8 mouse cellular contexts compared by ENCODE assay signal in the genomic region with DNA sequence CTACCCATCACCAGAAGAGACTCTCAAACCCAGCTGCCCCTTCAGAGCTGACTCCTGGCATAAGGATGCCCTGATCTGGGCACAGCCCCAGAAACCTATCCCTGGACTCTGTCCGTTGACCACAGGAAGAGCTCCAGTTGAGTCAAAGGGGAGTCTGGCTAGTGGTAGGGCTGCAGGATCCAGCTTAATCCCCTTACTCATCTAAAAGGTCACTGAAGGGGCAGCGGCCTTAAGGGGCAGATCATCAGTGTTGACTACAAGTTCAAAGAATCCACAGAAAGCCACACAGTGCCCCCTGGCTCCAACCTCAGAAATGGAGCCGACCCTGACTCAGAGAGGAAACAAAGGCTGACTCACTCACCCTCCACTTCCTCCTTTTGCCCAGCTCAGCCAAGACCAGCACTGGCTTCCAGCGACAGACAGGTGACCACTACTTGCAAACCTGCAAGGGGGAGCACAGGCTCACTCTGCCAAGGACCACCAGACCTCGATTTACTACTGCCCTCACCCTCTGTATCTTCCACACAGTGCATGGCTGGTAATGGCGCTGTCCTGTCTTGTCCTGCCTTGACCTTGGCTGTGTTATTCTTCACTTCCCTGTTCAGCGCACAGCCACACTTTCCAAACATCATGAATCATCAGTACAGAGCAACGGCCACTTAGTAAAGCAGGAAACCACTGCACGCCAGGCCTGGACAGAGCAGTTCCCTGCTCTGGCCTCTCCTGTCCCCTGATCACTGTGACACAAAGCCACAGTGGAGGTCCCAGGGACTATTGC.
A peak's percentile ranks its signal among the peaks of the same experiment; 100 is the strongest.
DNase-seq lines count a peak whose midpoint lies in the region; ATAC-seq and TF ChIP-seq lines count a peak whose summit lies in the region.

No protein-coding gene starts in this region.

- ATAC-seq in frontal cortex, adult (ENCODE audit: low TSS enrichment): peak; percentile 41; the same call in 1 of the 2 replicates
- ATAC-seq in heart, embryonic 11.5 days (replicated peaks; ENCODE audit: insufficient number of reproducible peaks, low FRiP score, low TSS enrichment): peak; percentile 29; the same call in 1 of the 2 replicates
- peak; percentile 65 for ATAC-seq in kidney, embryonic 15.5 days (replicated peaks; ENCODE audit: low FRiP score)

- H3K4me3 ChIP-seq in bone marrow macrophage, adult 2 months (ENCODE audit: insufficient read depth, low read length): peak overlapping the region; percentile 34
- H3K4me3 ChIP-seq in heart, embryonic 11.5 days (ENCODE audit: low read depth, low read length): no peak overlapping the region
- no peak overlapping the region for H3K4me3 ChIP-seq in kidney, embryonic 15.5 days (replicated peaks)
- no peak overlapping the region for H3K4me3 ChIP-seq in thymus, adult 2 months (ENCODE audit: control insufficient read depth, insufficient read depth, low read length)

- TF ChIP-seq POLR2A in bone marrow macrophage, adult 2 months (IDR thresholded peaks at IDR 0.05; ENCODE audit: borderline replicate concordance, low read depth, low read length): no peak
- TF ChIP-seq POLR2A in thymus, adult 2 months (IDR thresholded peaks at IDR 0.05; ENCODE audit: control insufficient read depth, extremely low read depth, insufficient read depth, low read length, poor library complexity): no peak

- DNase-seq in frontal cortex, postnatal 14 days (ENCODE audit: low spot score in 2 of 2): no peak
- DNase-seq in lung, postnatal 4 days: peak; percentile 77 to 80
- DNase-seq in thymus, adult 2 months: peak; percentile 63
- DNase-seq in left cerebral cortex, adult 8-10 months (ENCODE audit: low spot score in 2 of 2): no peak

- H3K9me3 ChIP-seq in heart, embryonic 11.5 days (replicated peaks; ENCODE audit: control insufficient read depth, low read length): no peaks in the 10 kb centered on the region
- H3K9me3 ChIP-seq in kidney, embryonic 15.5 days (replicated peaks): no peaks in the 10 kb centered on the region

- H3K27ac ChIP-seq in bone marrow macrophage, adult 2 months (ENCODE audit: insufficient read depth, low read depth, low read length): peak overlapping the region; percentile 95
- H3K27ac ChIP-seq in heart, embryonic 11.5 days (ENCODE audit: low read depth, low read length): peak overlapping the region; percentile 86
- H3K27ac ChIP-seq in kidney, embryonic 15.5 days: peak overlapping the region; percentile 90
- peak overlapping the region; percentile 99 for H3K27ac ChIP-seq in thymus, adult 2 months (ENCODE audit: control insufficient read depth, insufficient read depth, low read length)

- H3K27me3 ChIP-seq in heart, embryonic 11.5 days (ENCODE audit: control insufficient read depth, insufficient read depth, low read length): no peaks in the 10 kb centered on the region
- no peaks in the 10 kb centered on the region for H3K27me3 ChIP-seq in kidney, embryonic 15.5 days
- no peaks in the 10 kb centered on the region for H3K27me3 ChIP-seq in thymus, adult 2 months (ENCODE audit: control insufficient read depth, insufficient read depth, low read length)

- peak overlapping the region; percentile 53 for H3K9ac ChIP-seq in heart, embryonic 11.5 days (ENCODE audit: low read depth, low read length)
- H3K9ac ChIP-seq in kidney, embryonic 15.5 days: no peak overlapping the region

- H3K36me3 ChIP-seq in heart, embryonic 11.5 days (ENCODE audit: control insufficient read depth, insufficient read depth, low read length): no peaks in the 10 kb centered on the region
- no peaks in the 10 kb centered on the region for H3K36me3 ChIP-seq in kidney, embryonic 15.5 days
- H3K36me3 ChIP-seq in thymus, adult 2 months (ENCODE audit: control insufficient read depth, insufficient read depth, low read length): no peaks in the 10 kb centered on the region

- 38% methylated on average over 9 of the region's 9 CpGs for WGBS in heart, embryonic 11.5 days (ENCODE audit: insufficient replicate concordance)
- WGBS in kidney, embryonic 15.5 days: 19% methylated on average over 9 of the region's 9 CpGs
- WGBS in thymus, adult 2 months: 34% methylated on average over 9 of the region's 9 CpGs

- TF ChIP-seq CTCF in bone marrow macrophage, adult 2 months (IDR thresholded peaks at IDR 0.05; ENCODE audit: low read depth, low read length): peak; percentile 44; the same call in 1 of the 2 replicates
- TF ChIP-seq CTCF in thymus, adult 2 months (IDR thresholded peaks at IDR 0.05; ENCODE audit: borderline replicate concordance, control insufficient read depth, extremely low read depth, insufficient read depth, low read length, poor library complexity): no peak

- peaks cover 81% of the 10 kb centered on the region for H3K4me1 ChIP-seq in bone marrow macrophage, adult 2 months (ENCODE audit: control insufficient read depth, insufficient read depth, low read length)
- H3K4me1 ChIP-seq in heart, embryonic 11.5 days (ENCODE audit: control insufficient read depth, insufficient read depth, low read length): peaks cover 23% of the 10 kb centered on the region
- H3K4me1 ChIP-seq in kidney, embryonic 15.5 days: peaks cover 41% of the 10 kb centered on the region
- peaks cover 79% of the 10 kb centered on the region for H3K4me1 ChIP-seq in thymus, adult 2 months (replicated peaks; ENCODE audit: control insufficient read depth, insufficient read depth, low read length)

- no peak overlapping the region for H3K4me2 ChIP-seq in heart, embryonic 11.5 days
- H3K4me2 ChIP-seq in kidney, embryonic 15.5 days: no peak overlapping the region

Comparison
In these comparisons a context has a peak if more than half of its experiments do, and no peak if none do; other contexts are left out.
1. DNase-seq: peak in lung, postnatal 4 days (2 of 2) and thymus, adult 2 months (single experiment); none in frontal cortex, postnatal 14 days (0 of 2) and left cerebral cortex, adult 8-10 months (0 of 2).
2. Peak in every context shown above with its lines, with median percentiles within 50 percentile points of each other: ATAC-seq and H3K27ac ChIP-seq.